Mouse (Mus musculus) thymus, postnatal 25 days (tissue): Measurements from ENCODE around the gene Arl5a.

ENCODE experiments used
- DNase-seq: peaks from one replicate; pipeline ENCODE4 v3.0.0; 2022

Arl5a gene

GRCm38 (mm10) chr2:52358156-52358555, 66.5 kb downstream of the Arl5a start:
- DNase-seq = no peak

GRCm38 (mm10) chr2:52351029-52351428, 73.7 kb downstream of the Arl5a start:
- no peak for DNase-seq
